Mouse (Mus musculus) heart, adult 2 months (tissue): Measurements from ENCODE around the gene Gm6525.

Source experiments
- CTCF ChIP-seq: fragments of 200-600 bp; IDR thresholded peaks from 2 replicates; pipeline ENCODE4 v1.8.1; 2022; ENCODE audit warnings: antibody characterized with exemption, mild to moderate bottlenecking, moderate library complexity
- EP300 ChIP-seq: fragments of 200-500 bp; IDR thresholded peaks from 2 replicates; pipeline ENCODE4 v1.6.1; 2011; ENCODE audit warnings: low read depth, low read length, control low read depth; ENCODE audit not compliant: insufficient read depth

GRCm38 (mm10) chr3:84193881-84194280 lies 20.0 kb downstream of the Gm6525 start:
- TF ChIP-seq CTCF (no peak), EP300 (no peak)
